Mouse (Mus musculus) CD4-positive, CD25-positive, alpha-beta regulatory T cell (primary cell): ENCODE data around the gene Lypd5. TPM values are rescaled to one million over a fixed set of nuclear protein-coding genes. Genes with fewer than 3 reads are reported as not detected.

Experiments
- polyA plus RNA-seq: library from polyadenylated mRNA; unstranded; fragments of 100-300 nt; shearing (Covaris generic); gene quantifications from one replicate; pipeline ENCODE4 v1.2.1, GENCODE M21; 2017

Lypd5 gene
- polyA plus RNA-seq: not detected

GRCm38 (mm10) chr7:24348896-24349295, at the start of gene Lypd5:
Gene Lypd5, plus strand, starts transcription at chr7:24349196.

GRCm38 (mm10) chr7:24300771-24301282, 48.2 kb upstream of the Lypd5 start, which contains the start of gene Zfp61:
Gene Zfp61, minus strand, starts transcription at chr7:24301232.

GRCm38 (mm10) chr7:24316567-24317092, 32.4 kb upstream of the Lypd5 start, which contains the start of gene Zfp94:
Gene Zfp94, minus strand, starts transcription at chr7:24316666.

DNA sequence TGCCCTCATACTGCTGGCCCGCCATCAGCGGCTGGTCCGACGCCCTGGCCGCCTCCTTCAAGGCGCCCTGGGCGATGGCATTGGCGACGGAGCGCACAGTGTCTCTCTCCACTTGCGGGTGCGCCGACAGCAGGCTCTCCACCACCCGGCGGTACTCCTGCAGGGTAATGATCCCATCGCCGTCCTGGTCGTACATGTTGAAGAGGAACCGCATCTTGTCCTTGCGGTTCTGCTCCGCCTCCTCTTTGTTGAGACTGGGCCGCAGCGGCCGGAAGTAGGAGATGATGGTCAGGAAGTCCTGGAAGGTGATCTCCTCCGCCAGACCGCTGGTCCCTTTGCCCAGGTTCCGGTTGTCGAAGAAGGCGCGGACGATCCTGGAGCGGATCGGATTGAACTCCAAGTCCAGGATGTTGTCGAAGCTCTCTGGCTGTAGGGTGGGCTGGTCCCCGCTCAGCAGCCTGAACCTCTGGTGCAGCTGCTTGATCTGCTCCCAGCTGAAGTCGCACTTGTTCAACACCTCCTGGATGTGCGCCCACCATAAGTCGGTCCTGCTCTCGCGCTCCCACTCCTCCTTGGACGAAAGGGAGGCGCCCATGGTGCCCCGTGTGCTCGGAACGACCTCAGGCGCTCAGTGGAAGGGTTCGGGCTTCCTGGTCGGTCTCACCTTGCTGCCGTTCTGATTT, 15.6 kb upstream of the Lypd5 start, which contains the start of gene Tescl:
Gene Tescl, minus strand, starts transcription at position 633 of the 683 bp plus-strand sequence.

GRCm38 (mm10) chr7:24369731-24370541, 20.9 kb downstream of the Lypd5 start, which contains the start of gene Kcnn4:
Gene Kcnn4, plus strand, starts transcription at chr7:24370263.

DNA sequence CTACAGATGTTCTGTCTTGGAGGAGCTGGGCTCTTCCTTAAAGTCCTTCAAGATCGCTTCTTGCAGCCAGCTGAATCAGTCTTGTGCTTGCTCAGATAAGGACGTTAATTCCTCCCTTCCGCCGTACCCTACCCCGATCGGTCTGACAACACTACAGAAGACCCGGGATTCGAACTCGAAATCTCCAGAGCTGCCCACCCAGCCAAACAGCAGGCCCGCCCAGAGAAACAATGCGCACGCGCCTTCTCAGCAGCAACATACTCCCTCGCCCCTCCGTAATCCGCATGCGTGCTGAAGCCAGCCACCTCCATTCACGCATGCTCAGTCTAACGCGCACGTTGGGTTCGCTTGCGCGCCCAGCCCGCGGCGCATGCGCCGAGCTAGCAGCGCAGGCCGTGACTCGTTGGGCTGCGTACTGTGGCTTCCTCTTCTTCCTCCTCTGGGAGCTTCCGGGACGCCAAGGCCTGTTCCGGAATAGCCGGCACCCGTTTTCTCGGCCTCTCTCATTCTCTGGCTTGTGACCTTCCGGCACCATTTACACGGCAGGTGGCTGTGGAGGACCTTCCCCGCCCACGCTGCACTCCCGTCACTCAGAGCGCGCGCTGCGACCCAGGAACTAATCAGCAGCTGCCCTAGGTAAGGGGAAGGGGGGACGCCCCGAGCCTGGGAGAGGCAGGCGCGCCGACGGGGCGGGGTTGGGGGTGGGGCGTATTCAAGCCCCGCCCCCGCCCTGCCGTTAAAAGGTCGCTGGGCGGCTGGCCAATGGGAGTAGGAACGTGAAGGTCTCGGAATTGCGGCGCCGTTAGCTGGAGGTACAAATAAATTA, 50.5 kb downstream of the Lypd5 start, which contains the start of gene Smg9:
Gene Smg9, plus strand, starts transcription at position 364 of the 826 bp plus-strand sequence.

Other genes starting within 250 kb of the Lypd5 start
- 1.5 TPM for gene Zfp112, start 236.9 kb upstream of the Lypd5 start, polyA plus RNA-seq
- 14.4 TPM for gene Zfp235, start 215.0 kb upstream of the Lypd5 start, polyA plus RNA-seq
- gene Zfp114, start 174.1 kb upstream of the Lypd5 start, polyA plus RNA-seq: 0.77 TPM
- 0.29 TPM for gene Zfp111, start 137.8 kb upstream of the Lypd5 start, polyA plus RNA-seq
- 4.3 TPM for gene Zfp109, start 111.6 kb upstream of the Lypd5 start, polyA plus RNA-seq
- 0.56 TPM for gene Zfp108, start 94.4 kb upstream of the Lypd5 start, polyA plus RNA-seq
- gene Zfp93, start 78.8 kb upstream of the Lypd5 start, polyA plus RNA-seq: 1.7 TPM
- 20.5 TPM for gene Zfp61, start 48.0 kb upstream of the Lypd5 start, polyA plus RNA-seq
- 12.3 TPM for gene Zfp94, start 32.5 kb upstream of the Lypd5 start, polyA plus RNA-seq
- gene Tescl, start 15.3 kb upstream of the Lypd5 start, polyA plus RNA-seq: not detected
- gene Kcnn4, start 21.1 kb downstream of the Lypd5 start, polyA plus RNA-seq: 397 TPM
- gene Smg9, start 50.4 kb downstream of the Lypd5 start, polyA plus RNA-seq: 66.6 TPM
- gene Irgc1, start 103.1 kb downstream of the Lypd5 start, polyA plus RNA-seq: 0.41 TPM
- 1.7 TPM for gene Plaur, start 113.3 kb downstream of the Lypd5 start, polyA plus RNA-seq
- gene Cadm4, start 132.8 kb downstream of the Lypd5 start, polyA plus RNA-seq: not detected
- gene Zfp428, start 157.8 kb downstream of the Lypd5 start, polyA plus RNA-seq: 2.2 TPM
- not detected for gene AC161166.1, start 163.3 kb downstream of the Lypd5 start, polyA plus RNA-seq
- gene Irgq, start 181.5 kb downstream of the Lypd5 start, polyA plus RNA-seq: 4.8 TPM
- gene Pinlyp, start 196.9 kb downstream of the Lypd5 start, polyA plus RNA-seq: not detected
- 75.0 TPM for gene Xrcc1, start 197.1 kb downstream of the Lypd5 start, polyA plus RNA-seq
- 19.1 TPM for gene Ethe1, start 238.3 kb downstream of the Lypd5 start, polyA plus RNA-seq
- gene Zfp575, start 238.4 kb downstream of the Lypd5 start, polyA plus RNA-seq: 0.47 TPM